Mouse (Mus musculus) layer of hippocampus, adult 8-10 months (tissue): ENCODE results near the gene Adam17. TPM values are rescaled to one million over a fixed set of nuclear protein-coding genes. Genes with fewer than 3 reads are reported as not detected.

Experiments
- DNase-seq, 2 experiments: peaks; one replicate each; pipeline ENCODE4 v3.0.0; 2022; ENCODE audit warnings: low spot score in 2 of 2
- total RNA-seq, 4 experiments: library from RNA; stranded (reverse); gene quantifications; 2 replicates each; pipeline ENCODE4 v1.2.4; 2022

Gene Adam17
- total RNA-seq, 4 experiments from 2014 or later: 18.5 to 21.0 (median 19.5) TPM

DNA sequence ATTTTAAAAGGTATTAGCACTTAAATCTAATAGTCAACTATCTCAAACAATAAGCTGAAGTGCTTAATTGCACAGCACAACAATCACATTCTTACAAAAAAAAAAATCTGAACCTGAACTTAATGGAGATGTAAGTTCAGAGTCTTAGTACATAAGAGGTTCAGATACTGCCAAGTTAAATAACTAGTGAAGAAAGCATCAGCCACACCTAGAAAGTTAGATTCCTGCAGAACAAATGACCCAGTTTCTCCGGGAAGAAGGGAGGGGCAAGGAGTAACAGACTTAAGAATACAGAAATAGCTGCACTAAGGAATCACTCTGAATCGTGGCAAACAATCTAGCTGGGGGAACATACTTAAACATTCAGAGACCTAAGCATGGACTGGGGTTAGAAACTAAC is 10.7 kb downstream of the Adam17 start:
- no peak for DNase-seq

- DNase-seq: no peak
Measured at GRCm38 (mm10) chr12:21353681-21354080, 19.8 kb downstream of the Adam17 start.

DNA sequence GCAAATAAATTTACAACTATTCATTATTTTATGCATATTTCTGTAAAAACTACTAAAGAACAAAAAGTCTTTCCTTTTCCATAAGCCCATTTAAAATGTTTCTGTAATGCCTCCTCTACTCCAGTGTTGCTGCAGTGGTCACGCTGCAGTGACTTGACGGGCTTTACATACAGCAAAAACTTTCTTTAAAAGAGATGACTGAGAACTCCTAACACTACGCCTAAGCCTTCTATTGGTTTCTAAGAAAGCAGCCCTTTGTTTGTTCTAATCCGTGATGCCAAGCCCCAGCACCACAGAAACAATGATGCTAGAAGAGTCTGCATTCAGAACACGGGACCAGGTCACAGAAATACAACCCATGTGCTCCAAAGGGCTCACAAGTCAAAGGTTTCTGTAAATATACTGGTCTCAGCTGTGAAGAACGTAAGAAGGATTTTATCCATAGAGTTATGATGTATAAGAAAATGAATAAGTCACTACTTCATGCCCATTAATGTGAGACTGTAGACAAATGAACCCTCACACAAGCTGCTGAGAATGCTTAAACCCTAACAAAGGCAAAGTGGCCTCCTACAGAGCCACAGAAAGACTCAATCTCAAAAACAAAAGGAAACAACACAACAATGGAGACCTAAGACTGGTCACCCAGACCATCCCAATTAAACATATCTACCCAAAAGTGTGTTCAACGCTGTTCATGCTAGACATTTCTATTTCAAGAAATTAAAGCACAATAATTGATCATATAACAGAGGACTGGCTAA is 23.1 kb downstream of the Adam17 start:
- DNase-seq: no peak

GRCm38 (mm10) chr12:21346972-21347371 is 26.5 kb downstream of the Adam17 start:
- no peak for DNase-seq

DNA sequence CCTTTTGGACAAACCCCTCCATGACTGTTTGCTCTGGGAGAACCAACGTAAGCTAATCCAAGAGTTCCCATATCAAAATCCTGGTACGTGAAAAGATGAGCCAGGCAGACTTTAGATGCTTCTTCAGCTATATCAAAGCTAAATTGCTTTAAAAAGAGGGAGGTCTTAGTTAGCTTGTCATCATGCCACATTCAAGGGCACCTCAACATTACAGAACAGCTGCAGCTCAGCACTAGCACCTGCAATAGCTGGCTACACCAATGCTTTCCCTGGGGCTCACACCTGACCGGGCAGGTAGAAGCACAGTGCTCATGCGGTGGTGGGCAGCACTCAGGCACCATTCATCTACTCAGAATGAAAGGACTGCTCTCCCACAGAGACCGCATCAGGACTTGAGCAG is 32.8 kb downstream of the Adam17 start:
- DNase-seq: no peak

- DNase-seq: no peak
Measured at GRCm38 (mm10) chr12:21337171-21337570, 36.3 kb downstream of the Adam17 start.

DNA sequence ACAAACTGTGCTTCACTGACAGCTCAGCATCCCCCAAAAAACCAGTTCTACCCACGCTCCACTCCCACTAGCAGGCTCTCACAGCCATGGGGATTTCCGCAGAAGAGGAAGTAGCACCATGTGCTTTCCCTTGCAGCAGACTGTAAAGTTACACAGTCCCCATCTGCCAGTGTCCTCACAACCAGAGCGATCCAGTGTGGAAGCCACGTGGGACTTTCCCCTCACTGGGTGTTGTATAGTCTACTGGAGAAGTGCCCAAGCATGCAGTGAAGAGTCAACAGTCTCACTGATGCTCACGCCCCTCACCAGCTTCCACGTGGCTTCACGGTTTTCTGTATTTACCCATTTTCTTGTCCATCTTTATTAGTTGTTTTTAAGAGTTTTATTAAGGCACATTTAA is 37.6 kb downstream of the Adam17 start:
- peak; percentile 74 for DNase-seq

DNA sequence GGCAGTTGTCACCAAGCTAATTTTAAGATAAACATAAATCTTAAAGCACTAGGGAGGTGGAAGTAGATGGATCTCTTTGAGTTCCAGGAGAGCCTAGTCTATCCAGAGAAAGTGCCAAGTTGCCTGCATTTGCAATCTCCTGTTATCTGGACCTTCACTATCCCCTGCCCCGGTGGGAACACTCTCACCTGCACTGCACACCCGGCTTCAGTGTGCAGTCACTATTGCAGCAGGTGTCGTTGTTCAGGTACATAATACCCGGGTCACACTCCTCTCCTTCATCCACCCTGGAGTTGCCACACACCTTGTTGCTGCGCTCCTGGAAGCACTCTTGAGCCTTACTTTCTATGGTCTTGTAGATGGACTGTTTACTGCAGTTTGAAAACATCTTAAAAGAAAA is 39.7 kb downstream of the Adam17 start:
- DNase-seq: no peak

- DNase-seq: no peak
Measured at GRCm38 (mm10) chr12:21333021-21333420, 40.4 kb downstream of the Adam17 start.

- DNase-seq: no peak
Measured at GRCm38 (mm10) chr12:21331711-21332110, 41.7 kb downstream of the Adam17 start.

DNA sequence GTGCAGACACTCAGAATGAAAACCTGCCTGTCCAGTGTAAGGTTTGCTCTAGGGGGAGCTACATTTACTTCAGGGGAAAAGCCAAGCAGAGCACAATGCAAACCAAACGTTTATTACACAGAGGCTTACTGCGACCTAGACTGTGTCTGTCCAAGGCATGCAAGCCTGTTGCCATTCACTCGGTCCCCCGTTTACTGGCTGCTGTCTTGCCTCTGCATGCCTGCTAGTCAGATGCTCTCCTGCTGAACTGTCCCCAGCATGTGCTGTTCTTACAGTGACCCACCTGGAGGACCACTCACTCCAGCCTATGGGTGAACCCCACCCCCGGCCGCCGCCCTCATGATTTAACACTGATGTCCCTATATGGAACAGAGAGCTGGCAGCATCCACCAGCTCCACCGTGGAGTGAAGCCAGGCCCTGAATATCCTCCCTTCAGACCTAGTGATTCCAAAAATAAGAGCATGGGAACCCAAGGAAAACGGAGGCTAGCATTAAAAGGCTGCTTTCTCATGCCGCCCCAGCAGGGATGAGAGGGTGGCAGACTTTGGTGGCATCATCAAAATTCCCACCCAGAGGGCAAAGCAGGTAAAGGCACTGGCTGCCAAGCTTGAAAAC is 42.4 kb downstream of the Adam17 start:
- DNase-seq: no peak

DNA sequence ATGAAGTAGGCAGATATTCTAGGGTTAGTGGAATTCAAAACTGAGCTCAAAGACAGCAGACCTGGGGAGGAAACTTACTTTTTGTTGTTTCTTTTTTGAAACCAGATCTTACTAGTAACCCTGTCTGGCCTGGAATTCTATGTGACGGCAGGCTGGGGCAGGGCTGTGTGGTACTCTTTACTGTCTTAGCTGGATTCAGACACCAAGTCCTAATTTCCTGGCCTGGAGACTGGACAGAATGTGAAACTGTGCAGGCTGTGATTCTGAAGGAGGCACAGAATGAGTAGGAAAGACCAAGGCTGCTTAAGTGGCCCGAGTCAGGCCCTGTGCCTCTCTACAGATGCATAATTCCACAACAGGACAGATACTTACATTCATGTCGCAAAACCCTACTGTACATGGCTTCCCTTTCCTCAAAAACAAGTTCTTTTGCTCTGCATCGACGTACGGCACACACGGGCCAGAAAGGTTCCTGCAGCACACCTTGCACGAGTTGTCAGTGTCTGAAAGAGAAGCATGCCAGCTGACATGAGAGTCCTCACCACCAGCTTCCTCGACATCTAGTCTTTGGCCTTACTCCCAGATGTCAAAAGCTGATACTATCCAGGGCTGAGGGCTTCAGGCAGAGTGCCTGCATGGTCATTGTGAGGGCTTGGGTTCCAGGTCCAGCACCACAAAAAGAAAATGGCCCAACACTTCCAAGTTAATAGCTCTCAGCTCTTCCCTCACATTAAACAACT is 43.6 kb downstream of the Adam17 start:
- DNase-seq: no peak

- DNase-seq: no peak
Measured at GRCm38 (mm10) chr12:21326325-21326724, 47.1 kb downstream of the Adam17 start.

- no peak for DNase-seq
Measured at GRCm38 (mm10) chr12:21325266-21325665, 48.2 kb downstream of the Adam17 start.

- DNase-seq: no peak
Measured at GRCm38 (mm10) chr12:21324101-21324500, 49.3 kb downstream of the Adam17 start.

GRCm38 (mm10) chr12:21322856-21323255 is 50.6 kb downstream of the Adam17 start:
- no peak for DNase-seq

GRCm38 (mm10) chr12:21322296-21322695 is 51.1 kb downstream of the Adam17 start:
- no peak for DNase-seq

- no peak for DNase-seq
Measured at GRCm38 (mm10) chr12:21321170-21321569, 52.3 kb downstream of the Adam17 start.

DNA sequence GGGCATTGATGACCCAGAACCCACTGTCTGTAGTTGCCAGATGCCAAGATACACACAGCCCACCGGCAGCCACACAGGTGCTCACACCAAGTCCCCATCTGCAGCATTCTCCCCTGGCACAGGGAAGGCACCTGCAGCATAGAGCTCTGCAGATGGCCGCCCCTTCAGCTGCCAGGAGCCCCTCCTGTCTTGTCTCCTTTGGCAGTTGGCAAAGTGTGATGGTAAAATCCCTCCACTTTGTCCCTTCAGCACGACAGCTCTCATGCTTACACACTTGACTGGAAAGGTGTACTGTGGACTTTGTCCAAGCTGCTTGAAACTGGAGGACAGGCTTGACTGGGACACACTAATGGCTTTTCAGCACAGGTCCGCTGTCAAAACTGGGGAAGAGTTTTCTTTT is 53.1 kb downstream of the Adam17 start:
- no peak for DNase-seq

DNA sequence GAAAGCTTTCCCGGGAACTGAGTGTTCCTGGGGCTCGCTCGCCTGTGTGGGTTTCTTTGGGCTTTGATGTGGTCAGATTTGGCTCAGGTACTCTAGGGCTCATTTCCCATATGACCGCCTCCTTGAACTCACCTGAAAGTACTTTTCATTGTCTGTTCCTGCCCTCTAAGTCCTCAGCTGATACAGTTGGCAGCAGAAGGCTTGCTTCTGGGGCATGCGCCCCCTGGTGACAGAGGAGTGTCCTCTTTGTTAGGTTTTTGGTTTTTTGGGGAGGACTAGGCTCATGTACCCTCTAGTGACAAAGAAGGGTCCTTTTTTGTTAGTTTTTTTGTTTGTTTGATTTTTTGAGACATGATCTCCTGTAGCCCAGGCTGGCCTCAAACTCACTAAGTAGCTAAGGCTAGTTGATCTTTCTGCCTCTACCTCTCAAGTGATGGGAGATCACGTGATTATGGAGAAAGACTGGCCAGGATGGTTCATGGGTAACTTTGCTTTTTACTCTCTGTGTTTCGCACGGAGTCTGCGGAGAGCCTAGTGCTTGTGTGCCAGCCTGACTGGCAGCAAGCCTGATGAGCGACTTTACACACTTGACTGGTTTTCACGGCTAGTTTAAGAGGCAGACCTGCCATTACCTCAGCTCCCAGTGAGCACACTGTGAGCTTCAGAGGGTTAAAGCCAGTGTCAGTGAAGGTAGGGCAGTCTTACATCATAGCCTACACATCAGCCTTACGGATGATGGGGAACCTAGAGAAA is 55.1 kb downstream of the Adam17 start:
- peak in 1 of 2 experiments; percentile 57 for DNase-seq

- DNase-seq: peak; percentile 31 to 47
Measured at GRCm38 (mm10) chr12:21316869-21317265, 56.6 kb downstream of the Adam17 start.
